Mouse (Mus musculus) embryonic facial prominence, embryonic 12.5 days (tissue): ENCODE measurements around the gene D17Wsu92e. TPM values are rescaled to one million over a fixed set of nuclear protein-coding genes. Genes with fewer than 3 reads are reported as not detected.
A peak's percentile ranks its signal among the peaks of the same experiment; 100 is the strongest.
"Not testable (repeated sequence)": the region's sequence is repeated elsewhere in the genome, so short reads cannot be mapped to it uniquely, and the experiment has no call there.

ENCODE experiments used
- ATAC-seq: fragments of 200-750 bp; cut with Nextera tagmentation; 2 replicates; pipeline ENCODE4 v1.8.0; 2017; ENCODE audit not compliant: insufficient number of reproducible peaks, insufficient read depth, low FRiP score, low TSS enrichment
- H3K27ac ChIP-seq: fragments of 300-500 bp; sonication (generic); 2 replicates; pipeline ENCODE4 v1.5.1; 2016; ENCODE audit warnings: mild to moderate bottlenecking
- H3K27me3 ChIP-seq: fragments of 300-500 bp; sonication (generic); 2 replicates; pipeline ENCODE4 v1.6.1; 2016; ENCODE audit warnings: mild to moderate bottlenecking, moderate library complexity
- H3K36me3 ChIP-seq: fragments of 300-500 bp; sonication (generic); 2 replicates; pipeline ENCODE4 v1.6.1; 2016; ENCODE audit warnings: mild to moderate bottlenecking
- H3K4me1 ChIP-seq: fragments of 300-500 bp; sonication (generic); 2 replicates; pipeline ENCODE4 v1.6.1; 2016
- H3K4me2 ChIP-seq: fragments of 300-500 bp; sonication (generic); replicated peaks from 2 replicates; pipeline ENCODE4 v1.6.1; 2016; ENCODE audit warnings: mild to moderate bottlenecking, moderate library complexity
- H3K4me3 ChIP-seq: fragments of 300-500 bp; sonication (generic); 2 replicates; pipeline ENCODE4 v1.5.1; 2016; ENCODE audit warnings: mild to moderate bottlenecking
- H3K9ac ChIP-seq: fragments of 300-500 bp; sonication (generic); 2 replicates; pipeline ENCODE4 v1.6.1; 2016; ENCODE audit warnings: mild to moderate bottlenecking, moderate library complexity
- H3K9me3 ChIP-seq: fragments of 300-500 bp; sonication (generic); 2 replicates; pipeline ENCODE4 v1.6.1; 2016; ENCODE audit warnings: mild to moderate bottlenecking, moderate library complexity
- WGBS: fragments of 180-500 bp; shearing (Covaris S2); methylation state at CpG from one replicate; pipeline ENCODE4 v1.1.7; 2016; 5-methylcytosine and 5-hydroxymethylcytosine counted together
- polyA plus RNA-seq: library from polyadenylated mRNA; unstranded; fragments of >200 nt; fragmentation: Nextera tagmentation; extraction: Ambion mirVana; gene quantifications from 2 replicates; pipeline ENCODE4 v1.2.1, GENCODE M21; 2016

D17Wsu92e gene
- polyA plus RNA-seq, 1 experiment from 2014 or later, result 18.9 TPM

- ATAC-seq, H3K9ac ChIP-seq, H3K4me3 ChIP-seq, H3K4me2 ChIP-seq, H3K9me3 ChIP-seq, H3K36me3 ChIP-seq, H3K4me1 ChIP-seq, H3K27me3 ChIP-seq, H3K27ac ChIP-seq: not testable (repeated sequence)
- 78% methylated on average over 4 of the region's 4 CpGs for WGBS
Observed at GRCm38 (mm10) chr17:27837850-27838249, 17.4 kb upstream of the D17Wsu92e start, which contains the start of gene Snrpc. Gene Snrpc (plus strand): TSS chr17:27838150.

- no peak overlapping the region for H3K4me3 ChIP-seq
- H3K9me3 ChIP-seq, result no peaks in the 10 kb centered on the region
- no peak overlapping the region for H3K9ac ChIP-seq
- WGBS, result 52% methylated on average over 7 of the region's 7 CpGs
- no peak for ATAC-seq
- H3K36me3 ChIP-seq, result no peaks in the 10 kb centered on the region
- 0 out of 2 replicates have a peak, but pooled peaks cover 3% of the 10 kb centered on the region for H3K27me3 ChIP-seq
- no peak overlapping the region for H3K4me2 ChIP-seq
- H3K27ac ChIP-seq, result no peak overlapping the region
- peaks cover 9% of the 10 kb centered on the region; the same call in 1 of the 2 replicates for H3K4me1 ChIP-seq
Observed at GRCm38 (mm10) chr17:27830411-27830810, 10.0 kb upstream of the D17Wsu92e start.

- 26% methylated on average over 6 of the region's 6 CpGs for WGBS
- Histone ChIP-seq H3K27me3 (no peaks in the 10 kb centered on the region), H3K4me1 (peaks cover 9% of the 10 kb centered on the region; the same call in 1 of the 2 replicates), H3K27ac (no peak overlapping the region), H3K9me3 (no peaks in the 10 kb centered on the region), H3K9ac (no peak overlapping the region), H3K4me3 (no peak overlapping the region), H3K36me3 (no peaks in the 10 kb centered on the region), H3K4me2 (peak overlapping the region; percentile 51; the same call in 1 of the 2 replicates)
- no peak for ATAC-seq
Observed at GRCm38 (mm10) chr17:27827511-27827910, 7.1 kb upstream of the D17Wsu92e start.

GRCm38 (mm10) chr17:27826908-27827383 lies 6.5 kb upstream of the D17Wsu92e start:
- H3K4me2 ChIP-seq, result peak overlapping the region; percentile 51
- 2% methylated on average over 8 of the region's 9 CpGs for WGBS
- no peaks in the 10 kb centered on the region for H3K36me3 ChIP-seq

GRCm38 (mm10) chr17:27825984-27826905 lies 5.8 kb upstream of the D17Wsu92e start:
- H3K9me3 ChIP-seq, result no peaks in the 10 kb centered on the region
- peak overlapping the region; percentile 30 for H3K4me3 ChIP-seq
- H3K4me1 ChIP-seq, result peaks cover 12% of the 10 kb centered on the region
- H3K4me2 ChIP-seq, result peak overlapping the region; percentile 51
- no peak overlapping the region for H3K9ac ChIP-seq
- 4% methylated on average over 22 of the region's 22 CpGs for WGBS
- H3K27me3 ChIP-seq, result no peaks in the 10 kb centered on the region
- peak overlapping the region; percentile 42; the same call in 1 of the 2 replicates for H3K27ac ChIP-seq
- H3K36me3 ChIP-seq, result no peaks in the 10 kb centered on the region
- peak; percentile 25; the same call in 1 of the 2 replicates for ATAC-seq

More at GRCm38 (mm10) chr17:27826908-27827383, 6.5 kb upstream of the D17Wsu92e start:
- peaks cover 9% of the 10 kb centered on the region; the same call in 1 of the 2 replicates for H3K4me1 ChIP-seq
- peak overlapping the region; percentile 30 for H3K4me3 ChIP-seq
- ATAC-seq, result no peak
- H3K9ac ChIP-seq, result no peak overlapping the region
- H3K9me3 ChIP-seq, result no peaks in the 10 kb centered on the region
- peak overlapping the region; percentile 42; the same call in 1 of the 2 replicates for H3K27ac ChIP-seq
- H3K27me3 ChIP-seq, result no peaks in the 10 kb centered on the region

- H3K36me3 ChIP-seq, result no peaks in the 10 kb centered on the region
- H3K9ac ChIP-seq, result no peak overlapping the region
- no peaks in the 10 kb centered on the region for H3K27me3 ChIP-seq
- H3K9me3 ChIP-seq, result no peaks in the 10 kb centered on the region
- peaks cover 15% of the 10 kb centered on the region for H3K4me1 ChIP-seq
- WGBS, result 34% methylated on average over 3 of the region's 3 CpGs
- no peak for ATAC-seq
- peak overlapping the region; percentile 51; the same call in 1 of the 2 replicates for H3K4me2 ChIP-seq
- 0 out of 2 replicates have a peak overlapping the region, but pooled peaks have one; percentile 2 for H3K27ac ChIP-seq
- H3K4me3 ChIP-seq, result peak overlapping the region; percentile 30; the same call in 1 of the 2 replicates
Observed at GRCm38 (mm10) chr17:27825539-27825938, 5.1 kb upstream of the D17Wsu92e start.

GRCm38 (mm10) chr17:27824941-27825340 lies 4.5 kb upstream of the D17Wsu92e start:
- no peak for ATAC-seq
- WGBS, result 57% methylated on average over 1 of the region's 1 CpGs

GRCm38 (mm10) chr17:27823142-27823905 lies 2.9 kb upstream of the D17Wsu92e start:
- H3K4me3 ChIP-seq, result no peak overlapping the region
- no peaks in the 10 kb centered on the region for H3K27me3 ChIP-seq
- no peak overlapping the region for H3K4me2 ChIP-seq
- H3K27ac ChIP-seq, result no peak overlapping the region
- H3K4me1 ChIP-seq, result peaks cover 27% of the 10 kb centered on the region
- ATAC-seq, result no peak
- H3K9me3 ChIP-seq, result no peaks in the 10 kb centered on the region
- no peak overlapping the region for H3K9ac ChIP-seq
- 78% methylated on average over 9 of the region's 9 CpGs for WGBS
- no peaks in the 10 kb centered on the region for H3K36me3 ChIP-seq

More at GRCm38 (mm10) chr17:27824941-27825340, 4.5 kb upstream of the D17Wsu92e start:
- no peak overlapping the region for H3K4me2 ChIP-seq
- no peak overlapping the region for H3K9ac ChIP-seq
- H3K27ac ChIP-seq, result no peak overlapping the region
- H3K9me3 ChIP-seq, result no peaks in the 10 kb centered on the region
- peaks cover 15% of the 10 kb centered on the region for H3K4me1 ChIP-seq
- no peaks in the 10 kb centered on the region for H3K27me3 ChIP-seq
- H3K36me3 ChIP-seq, result no peaks in the 10 kb centered on the region
- H3K4me3 ChIP-seq, result no peak overlapping the region

GRCm38 (mm10) chr17:27821407-27822338 lies 1.2 kb upstream of the D17Wsu92e start:
- Histone ChIP-seq H3K4me1 (peaks cover 26% of the 10 kb centered on the region), H3K4me2 (peak overlapping the region; percentile 94), H3K27me3 (no peaks in the 10 kb centered on the region), H3K4me3 (peak overlapping the region; percentile 100; the same call in 1 of the 2 replicates), H3K9me3 (no peaks in the 10 kb centered on the region), H3K9ac (peak overlapping the region; percentile 99; the same call in 1 of the 2 replicates), H3K27ac (0 out of 2 replicates have a peak overlapping the region, but pooled peaks have one; percentile 87), H3K36me3 (no peaks in the 10 kb centered on the region)
- 70% methylated on average over 9 of the region's 9 CpGs for WGBS
- ATAC-seq, result no peak

GRCm38 (mm10) chr17:27819971-27820567 lies 379 bp downstream of the D17Wsu92e start:
- H3K36me3 ChIP-seq, result no peaks in the 10 kb centered on the region
- peak overlapping the region; percentile 100 for H3K4me3 ChIP-seq
- peaks cover 22% of the 10 kb centered on the region for H3K4me1 ChIP-seq
- peak overlapping the region; percentile 94 for H3K4me2 ChIP-seq
- peak overlapping the region; percentile 87 for H3K27ac ChIP-seq
- H3K9ac ChIP-seq, result peak overlapping the region; percentile 99
- no peaks in the 10 kb centered on the region for H3K27me3 ChIP-seq
- peak; percentile 71 for ATAC-seq
- WGBS, result under 1% methylated on average over 62 of the region's 62 CpGs
- H3K9me3 ChIP-seq, result no peaks in the 10 kb centered on the region
